Mouse (Mus musculus): ENCODE measurements around the gene Nrg4.
"Not testable (repeated sequence)": the region's sequence is repeated elsewhere in the genome, so short reads cannot be mapped to it uniquely, and the experiment has no call there.

DNA sequence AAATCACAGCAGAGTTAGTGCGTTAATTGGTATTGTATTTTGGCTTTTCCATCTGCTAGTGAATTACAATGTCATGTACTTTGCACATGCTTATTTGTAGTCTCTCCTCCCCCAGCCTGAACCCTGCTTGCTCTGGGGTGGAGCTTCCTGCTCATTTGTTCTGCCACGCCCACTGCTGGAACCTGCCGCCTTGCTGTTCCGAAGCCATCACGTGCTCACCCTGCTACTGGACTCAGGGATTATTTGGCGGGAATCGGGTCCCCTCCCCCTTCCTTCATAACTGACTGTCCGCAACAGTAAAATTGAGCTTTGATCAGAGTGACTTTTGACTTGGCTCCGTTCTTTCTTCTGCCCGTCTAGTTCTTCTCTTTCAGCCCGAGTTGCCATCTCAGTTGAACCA is 93.6 kb downstream of the Nrg4 start:
- not testable (repeated sequence) for TF ChIP-seq POLR2A (IDR thresholded peaks at IDR 0.05; ENCODE audit: low read depth, low read length); CTCF (conservative IDR thresholded peaks at IDR 0.05; ENCODE audit: insufficient read depth, insufficient read length, low read depth, low read length)

Measured in kidney, adult 2 months (tissue).